Mouse (Mus musculus) 3T3-L1 (cell line): ENCODE results near the gene Zfp91.
A peak's percentile ranks its signal among the peaks of the same experiment; 100 is the strongest.

Experiments used
- DNase-seq: peaks from one replicate; pipeline ENCODE4 v3.0.0-alpha.2; 2015; ENCODE audit warnings: low read depth, low spot score

Zfp91 gene

DNA sequence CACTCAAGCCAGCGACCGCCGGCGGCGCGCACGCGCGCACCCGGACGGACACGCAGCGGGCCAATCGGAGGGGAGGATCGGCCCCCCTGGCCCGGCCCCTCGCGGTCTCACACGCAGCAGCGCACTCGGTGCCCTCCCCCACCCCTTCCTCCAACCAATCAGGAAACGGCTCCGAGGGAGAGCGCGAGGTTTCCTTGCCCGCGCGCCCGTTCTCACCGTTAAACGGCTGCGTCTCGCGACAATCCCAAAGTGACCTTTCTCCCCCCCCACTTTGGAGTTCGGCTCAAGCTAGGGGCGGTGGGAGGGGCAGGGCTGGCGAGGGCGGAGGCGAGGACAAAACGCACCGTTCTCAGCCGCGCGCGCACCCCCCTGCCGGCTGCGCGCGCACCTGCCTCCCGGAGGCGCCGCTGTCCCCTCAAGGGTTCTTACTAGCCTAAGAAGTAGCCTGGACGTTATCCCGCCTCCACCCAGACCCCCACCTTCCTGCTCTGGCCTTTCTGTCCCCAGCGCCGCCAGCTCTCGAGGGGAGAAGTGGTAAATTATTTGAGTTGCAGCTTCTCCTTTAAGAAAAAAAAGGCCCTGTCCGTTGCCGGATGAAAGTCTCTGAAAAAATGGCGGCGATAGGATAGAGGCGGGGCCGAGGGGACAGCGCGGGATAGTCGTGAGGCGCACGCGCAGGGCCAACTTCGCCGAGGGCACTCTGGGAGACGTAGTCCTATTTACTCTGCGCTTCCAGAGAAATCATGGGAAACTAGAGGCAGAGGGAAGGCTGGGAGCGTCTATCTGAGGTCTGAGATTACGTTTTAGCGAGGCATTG lies at the start of gene Zfp91, which contains the start of gene Lpxn:
Gene Zfp91 (minus strand): TSS at position 616 of the 817 bp plus-strand sequence.
Gene Lpxn (plus strand): TSS at position 683 of the 817 bp plus-strand sequence.
- DNase-seq, result peak; percentile 99

- no peak for DNase-seq
Observed at GRCm38 (mm10) chr19:12838507-12838906, 42.6 kb upstream of the Zfp91 start.

- peak; percentile 96 for DNase-seq
Observed at GRCm38 (mm10) chr19:12833625-12834024, 37.7 kb upstream of the Zfp91 start.

- no peak for DNase-seq
Observed at GRCm38 (mm10) chr19:12831559-12831958, 35.6 kb upstream of the Zfp91 start.

DNA sequence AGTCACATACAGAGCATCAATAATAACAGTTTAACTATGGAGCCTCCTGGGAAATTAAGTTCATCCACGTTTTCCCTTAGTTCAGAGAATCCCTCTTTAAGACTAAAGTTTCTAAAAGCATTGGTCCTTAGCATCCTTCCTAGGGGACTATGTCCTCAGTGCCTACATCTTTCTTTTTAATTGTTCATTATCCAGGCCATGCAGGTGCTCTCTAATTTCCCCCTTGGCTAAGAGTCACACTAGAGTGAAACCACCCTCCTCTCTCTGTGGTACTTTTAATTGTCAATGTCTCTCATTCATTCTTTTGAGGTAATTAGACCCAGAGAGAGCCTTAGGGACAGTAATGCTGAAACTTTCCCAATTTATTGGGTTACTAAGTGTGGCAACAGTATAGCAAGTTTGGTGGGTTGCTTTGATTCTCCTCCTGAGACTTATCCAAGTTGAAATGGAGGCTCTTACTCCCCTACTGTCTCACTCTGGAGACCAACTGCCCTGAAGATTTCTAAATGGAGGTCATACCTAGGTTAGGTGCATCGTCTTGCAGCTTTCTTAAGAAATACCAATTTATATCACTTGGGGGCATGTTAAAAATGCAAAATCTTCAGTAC lies 35.0 kb upstream of the Zfp91 start:
- DNase-seq, result no peak

DNA sequence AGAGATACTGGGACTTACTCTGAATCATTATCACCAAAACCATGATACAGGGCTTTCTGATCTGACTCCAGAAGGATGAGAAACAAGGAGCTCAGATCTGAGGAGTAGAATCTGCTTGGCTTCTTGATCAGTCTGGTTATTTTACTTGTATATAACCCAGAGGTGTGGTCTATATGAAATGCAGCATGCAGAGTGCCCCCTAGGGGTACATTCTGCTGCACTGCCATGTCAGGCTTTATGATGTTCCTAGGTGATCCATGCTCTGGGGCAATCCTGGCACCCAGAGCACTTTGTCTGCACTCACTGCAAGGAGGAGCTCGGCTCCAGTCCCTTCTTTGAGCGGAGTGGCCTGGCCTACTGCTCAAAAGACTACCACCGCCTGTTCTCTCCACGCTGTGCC lies 28.6 kb upstream of the Zfp91 start:
- DNase-seq, result peak; percentile 47

DNA sequence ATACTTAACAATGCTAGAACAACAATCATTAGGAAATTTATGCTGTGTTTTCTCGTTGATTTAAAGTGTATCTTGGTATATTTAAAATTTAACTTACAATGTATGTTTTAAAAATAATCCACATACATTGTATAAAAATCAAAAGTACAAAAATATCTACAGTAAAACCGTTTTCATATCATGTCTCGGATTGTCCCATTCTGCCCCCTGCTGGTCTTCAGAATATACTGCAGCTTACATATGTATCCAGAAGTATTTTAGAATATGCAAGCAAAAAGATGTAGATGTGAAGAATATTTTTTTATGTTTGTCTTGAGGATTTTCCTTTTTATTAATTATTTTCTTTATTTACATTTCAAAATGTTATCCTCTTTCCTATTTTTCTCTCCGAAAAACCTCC lies 24.5 kb upstream of the Zfp91 start:
- peak; percentile 81 for DNase-seq

DNA sequence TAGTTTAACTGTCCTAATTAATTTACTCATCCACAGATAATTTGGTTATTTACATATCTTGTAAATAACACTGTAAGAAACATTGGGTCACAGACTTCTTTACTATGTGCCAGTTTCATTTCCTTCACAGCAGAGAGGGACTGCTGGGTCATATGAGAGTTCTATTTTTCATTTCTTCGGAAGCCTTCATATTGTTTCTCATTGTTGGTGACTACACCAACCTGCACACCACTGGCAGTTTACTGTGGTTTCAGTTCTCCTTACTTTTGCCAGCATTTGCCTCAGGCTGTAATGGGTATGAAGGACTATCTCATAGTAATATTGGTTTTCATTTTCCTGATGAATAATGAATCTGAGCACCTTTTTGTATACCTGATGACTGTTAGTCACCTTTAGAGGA lies 22.6 kb upstream of the Zfp91 start:
- DNase-seq, result no peak

DNA sequence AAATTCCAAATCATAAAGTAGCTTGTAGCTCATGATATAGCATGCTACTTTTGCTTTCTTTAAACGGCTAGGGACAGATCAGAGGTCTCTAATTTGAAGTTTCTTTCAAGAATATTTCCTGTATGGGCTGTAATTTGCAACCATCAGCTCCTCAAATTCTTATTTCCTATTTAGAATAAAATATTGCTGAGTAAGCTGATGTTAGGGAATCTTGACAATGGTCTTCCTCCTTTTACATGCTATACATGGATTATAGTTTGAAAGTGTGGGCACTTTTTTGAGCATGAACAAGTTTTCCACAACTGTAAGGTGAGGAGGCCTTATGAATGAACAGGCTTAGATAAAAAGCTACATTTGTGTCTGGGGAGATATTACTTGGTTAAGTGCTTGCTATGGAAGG lies 18.0 kb upstream of the Zfp91 start:
- no peak for DNase-seq

GRCm38 (mm10) chr19:12812644-12813364 lies 16.9 kb upstream of the Zfp91 start:
- no peak for DNase-seq

- DNase-seq, result peak; percentile 60
Observed at GRCm38 (mm10) chr19:12806214-12806613, 10.3 kb upstream of the Zfp91 start.

- DNase-seq, result peak; percentile 88
Observed at GRCm38 (mm10) chr19:12805730-12806129, 9.8 kb upstream of the Zfp91 start.

- no peak for DNase-seq
Observed at GRCm38 (mm10) chr19:12804237-12804636, 8.3 kb upstream of the Zfp91 start.

GRCm38 (mm10) chr19:12802830-12803229 lies 6.9 kb upstream of the Zfp91 start:
- DNase-seq, result no peak

DNA sequence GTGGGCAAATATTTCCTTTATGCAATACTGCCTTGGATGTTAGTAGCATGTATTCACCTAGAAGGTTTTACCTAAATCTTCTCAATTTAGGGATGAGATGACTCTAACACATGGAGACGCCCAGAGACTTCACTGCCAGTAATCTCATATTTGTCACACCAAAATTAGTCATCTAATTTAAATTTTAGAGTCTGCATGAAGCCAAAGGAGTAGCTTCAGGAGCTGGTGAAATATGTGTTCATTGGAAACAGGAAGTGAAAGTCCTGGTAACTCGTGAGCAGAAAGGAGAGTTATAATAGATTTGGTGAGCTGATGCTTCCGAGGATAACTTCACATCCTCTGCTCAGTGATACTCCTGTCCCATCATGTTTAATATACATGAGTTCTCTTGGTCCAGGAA lies 5.1 kb upstream of the Zfp91 start:
- no peak for DNase-seq

DNA sequence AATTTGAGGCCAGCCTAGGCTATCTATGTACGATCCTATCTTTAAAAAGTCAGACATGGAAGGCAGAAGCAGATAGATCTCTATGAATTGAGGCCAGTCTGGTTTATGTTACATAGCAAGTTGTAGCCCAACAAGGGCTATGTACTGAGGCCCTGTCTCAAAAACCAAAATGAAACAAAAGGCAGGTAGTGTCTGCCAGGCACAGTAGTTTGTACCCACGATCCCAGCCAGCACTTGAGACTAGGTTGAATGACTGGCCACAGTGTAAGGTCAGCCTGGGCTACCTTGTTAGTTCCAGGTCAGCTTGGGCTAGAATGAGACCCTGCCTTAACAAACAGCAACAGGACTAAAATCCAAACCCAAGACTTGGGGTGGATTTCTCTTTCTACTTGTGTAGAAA lies 4.7 kb upstream of the Zfp91 start:
- DNase-seq, result no peak

DNA sequence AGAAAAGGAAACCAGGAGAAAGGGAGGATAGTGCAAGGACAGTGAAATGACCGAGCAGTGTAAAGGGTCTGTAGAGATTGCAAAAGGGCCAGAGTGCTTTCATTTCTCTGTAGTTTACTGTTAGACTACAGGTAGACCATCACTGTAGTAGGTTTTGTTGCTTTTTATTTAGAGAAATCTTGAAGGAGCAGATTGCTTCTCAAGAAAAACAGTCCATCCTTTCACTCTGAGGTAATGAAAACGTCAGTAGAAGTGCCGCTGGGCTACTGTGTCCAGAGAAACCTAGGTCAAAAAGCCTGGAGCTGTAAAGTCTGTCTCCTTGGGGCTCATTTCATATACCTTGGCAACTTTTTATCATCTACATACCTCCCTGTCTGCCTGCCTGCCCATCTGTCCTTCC lies 3.2 kb upstream of the Zfp91 start:
- DNase-seq, result no peak

- no peak for DNase-seq
Observed at GRCm38 (mm10) chr19:12798404-12798803, 2.5 kb upstream of the Zfp91 start.

DNA sequence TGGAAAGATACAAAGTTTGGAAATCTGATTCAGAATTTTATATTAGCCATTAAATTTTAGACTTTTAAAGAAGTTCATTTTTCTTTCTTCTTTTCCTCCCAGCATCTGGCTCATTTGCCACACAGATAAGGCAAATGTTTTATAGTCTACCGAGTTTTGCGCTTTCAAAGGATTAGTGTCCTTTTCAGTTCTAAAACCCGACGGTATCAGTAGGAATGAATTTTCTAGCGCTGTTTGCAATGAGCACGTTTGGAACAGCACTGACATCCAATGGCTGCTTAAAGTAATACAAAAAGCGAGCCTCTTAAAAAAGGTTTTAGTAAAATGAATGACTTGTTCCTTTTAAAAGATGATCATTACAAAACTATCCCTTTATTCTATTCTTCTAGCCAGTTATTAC lies 1.1 kb upstream of the Zfp91 start:
- peak; percentile 80 for DNase-seq

DNA sequence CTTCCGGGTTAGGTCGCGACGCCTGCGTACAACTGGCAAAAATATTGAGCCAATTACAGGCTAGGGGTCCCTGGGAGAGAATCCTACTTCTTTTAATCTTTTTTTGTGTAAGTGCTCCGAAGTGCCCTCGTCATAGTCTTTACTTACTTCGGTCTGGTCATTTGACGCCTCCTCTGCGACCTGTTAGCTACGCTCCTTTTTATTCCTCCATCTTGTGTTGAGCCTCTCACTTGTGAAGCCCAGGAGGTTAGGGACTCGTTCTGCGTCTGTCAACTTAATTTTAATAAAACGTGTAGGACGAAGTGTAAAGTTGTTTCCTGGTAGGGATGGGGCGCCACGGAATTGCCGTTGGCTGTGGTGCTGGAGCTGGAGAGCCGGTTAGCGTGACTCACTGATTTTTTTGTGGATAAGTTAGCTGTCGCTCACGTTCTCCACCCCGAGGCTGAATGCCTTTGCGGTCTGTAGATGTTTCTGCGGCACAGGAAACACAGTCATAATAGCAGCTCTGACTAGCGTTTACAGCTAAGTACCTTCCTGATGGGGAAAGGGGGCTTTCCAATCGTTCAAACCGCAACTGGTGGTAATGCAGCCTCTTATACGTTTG lies 504 bp upstream of the Zfp91 start:
- DNase-seq, result peak; percentile 98

GRCm38 (mm10) chr19:12795110-12795509 lies 816 bp downstream of the Zfp91 start:
- DNase-seq, result no peak
